Mouse (Mus musculus): Measurements from ENCODE around the gene Dpagt1.

DNA sequence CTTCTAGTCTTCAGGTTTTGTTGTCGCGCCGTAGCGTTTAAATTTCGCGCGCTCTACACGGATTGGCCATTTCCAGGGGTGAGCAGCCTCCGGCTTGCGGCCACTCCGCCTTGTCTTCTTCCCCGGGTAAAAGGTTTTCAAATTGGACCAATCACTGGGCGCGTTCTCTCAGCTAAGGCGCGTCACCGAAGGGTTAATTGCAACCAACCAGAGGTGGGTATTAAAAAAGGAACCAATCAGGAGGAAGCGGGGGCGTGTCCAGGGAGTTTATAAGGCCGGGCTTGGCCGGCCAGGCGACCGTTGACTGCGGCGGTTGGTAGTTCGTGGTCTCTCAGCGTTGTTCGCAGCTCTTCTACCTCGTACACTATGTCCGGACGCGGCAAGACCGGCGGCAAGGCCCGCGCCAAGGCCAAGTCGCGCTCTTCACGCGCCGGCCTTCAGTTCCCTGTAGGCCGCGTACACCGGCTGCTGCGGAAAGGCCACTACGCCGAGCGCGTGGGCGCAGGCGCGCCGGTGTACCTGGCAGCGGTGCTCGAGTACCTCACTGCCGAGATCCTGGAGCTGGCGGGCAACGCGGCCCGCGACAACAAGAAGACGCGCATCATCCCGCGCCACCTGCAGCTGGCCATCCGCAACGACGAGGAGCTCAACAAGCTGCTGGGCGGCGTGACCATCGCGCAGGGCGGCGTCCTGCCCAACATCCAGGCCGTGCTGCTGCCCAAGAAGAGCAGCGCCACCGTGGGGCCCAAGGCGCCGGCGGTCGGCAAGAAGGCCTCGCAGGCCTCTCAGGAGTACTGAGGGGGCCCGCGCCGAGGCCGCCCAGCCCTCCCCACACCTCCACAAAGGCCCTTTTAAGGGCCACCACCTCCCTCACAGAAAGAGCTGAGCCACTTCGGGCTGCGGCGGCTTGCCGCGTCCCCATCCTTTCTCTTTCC is 8.8 kb downstream of the Dpagt1 start, which contains the start of gene H2afx:
- TF ChIP-seq POLR2A (IDR thresholded peaks at IDR 0.05; ENCODE audit: control insufficient read depth, extremely low read depth, insufficient read depth, low read length, poor library complexity), result peak; percentile 100
- no peak for TF ChIP-seq CTCF (IDR thresholded peaks at IDR 0.05; ENCODE audit: borderline replicate concordance, control insufficient read depth, extremely low read depth, insufficient read depth, low read length, poor library complexity)
